Mouse (Mus musculus): ENCODE results near the gene Mindy1. TPM values are rescaled to one million over a fixed set of nuclear protein-coding genes. Genes with fewer than 3 reads are reported as not detected.
A peak's percentile ranks its signal among the peaks of the same experiment; 100 is the strongest.
"Not testable (repeated sequence)": the region's sequence is repeated elsewhere in the genome, so short reads cannot be mapped to it uniquely, and the experiment has no call there.

Gene Mindy1
- polyA plus RNA-seq, 1 experiment from 2014 or later = 37.8 TPM

- H3K4me3 ChIP-seq (replicated peaks; ENCODE audit: low read length) = no peak overlapping the region
- peaks cover 85% of the 10 kb centered on the region for H3K36me3 ChIP-seq (replicated peaks; ENCODE audit: control insufficient read depth, insufficient read depth)
- no peaks in the 10 kb centered on the region for H3K4me1 ChIP-seq (replicated peaks; ENCODE audit: control insufficient read depth, insufficient read depth, low read length)
- no peak overlapping the region for H3K9ac ChIP-seq
- no peak overlapping the region for H3K4me2 ChIP-seq (replicated peaks)
- DNase-seq (ENCODE audit: low spot score) = peak; percentile 21
- no peaks in the 10 kb centered on the region for H3K27me3 ChIP-seq (ENCODE audit: control insufficient read depth, insufficient read depth, low read length)
- no peak for ATAC-seq (ENCODE audit: low FRiP score)
- H3K27ac ChIP-seq = no peak overlapping the region
- H3K9me3 ChIP-seq (ENCODE audit: control insufficient read depth, low read length) = no peaks in the 10 kb centered on the region
- 93% methylated on average over 3 of the region's 3 CpGs for WGBS
Observed at GRCm38 (mm10) chr3:95323429-95323828, 42.3 kb downstream of the Mindy1 start.

- DNase-seq (ENCODE audit: low spot score) (peak; percentile 20), ATAC-seq (ENCODE audit: low FRiP score) (no peak)
- Histone ChIP-seq H3K36me3 (replicated peaks; ENCODE audit: control insufficient read depth, insufficient read depth) (peaks cover 97% of the 10 kb centered on the region), H3K4me1 (replicated peaks; ENCODE audit: control insufficient read depth, insufficient read depth, low read length) (no peaks in the 10 kb centered on the region), H3K27me3 (ENCODE audit: control insufficient read depth, insufficient read depth, low read length) (no peaks in the 10 kb centered on the region), H3K9ac (no peak overlapping the region), H3K4me3 (replicated peaks; ENCODE audit: low read length) (no peak overlapping the region), H3K27ac (no peak overlapping the region), H3K4me2 (replicated peaks) (no peak overlapping the region), H3K9me3 (ENCODE audit: control insufficient read depth, low read length) (no peaks in the 10 kb centered on the region)
- 93% methylated on average over 6 of the region's 6 CpGs for WGBS
Observed at GRCm38 (mm10) chr3:95324454-95325144, 43.5 kb downstream of the Mindy1 start.

DNA sequence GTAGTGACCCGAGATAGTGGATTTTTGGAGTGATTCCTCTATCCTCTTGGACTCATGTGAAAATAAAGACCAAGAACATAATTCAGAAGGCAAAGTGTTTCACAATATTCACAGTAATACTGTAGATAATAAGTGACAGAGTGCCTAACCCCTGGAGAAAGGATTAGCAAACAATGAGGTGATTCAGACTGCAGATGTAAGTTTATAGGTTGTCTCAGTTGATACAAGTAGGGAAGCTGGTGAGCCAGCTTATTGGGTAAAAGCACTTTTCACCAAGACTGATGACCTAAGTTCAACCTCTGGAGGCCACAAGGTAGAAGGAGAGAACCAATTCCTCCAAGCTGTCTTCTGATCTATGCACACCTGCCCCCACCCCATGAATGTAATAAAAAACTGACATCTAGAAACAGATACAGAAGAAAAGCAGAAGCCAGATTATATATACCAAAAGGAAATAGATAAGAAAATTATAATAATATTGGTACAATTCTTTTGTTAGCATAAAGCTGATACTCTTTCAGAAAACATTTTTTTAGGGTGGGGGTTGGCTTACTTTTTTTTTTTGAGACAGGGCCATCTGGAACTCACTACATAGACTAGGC is 47.8 kb downstream of the Mindy1 start:
- no peaks in the 10 kb centered on the region for H3K27me3 ChIP-seq (ENCODE audit: control insufficient read depth, insufficient read depth, low read length)
- no peaks in the 10 kb centered on the region for H3K4me1 ChIP-seq (replicated peaks; ENCODE audit: control insufficient read depth, insufficient read depth, low read length)
- ATAC-seq (ENCODE audit: low FRiP score) = no peak
- no peak overlapping the region for H3K4me3 ChIP-seq (replicated peaks; ENCODE audit: low read length)
- 89% methylated on average over 1 of the region's 1 CpGs for WGBS
- no peak overlapping the region for H3K4me2 ChIP-seq (replicated peaks)
- H3K36me3 ChIP-seq (replicated peaks; ENCODE audit: control insufficient read depth, insufficient read depth) = peaks cover 98% of the 10 kb centered on the region
- H3K27ac ChIP-seq = no peak overlapping the region
- H3K9me3 ChIP-seq (ENCODE audit: control insufficient read depth, low read length) = no peaks in the 10 kb centered on the region
- H3K9ac ChIP-seq = no peak overlapping the region
- DNase-seq (ENCODE audit: low spot score) = no peak

DNA sequence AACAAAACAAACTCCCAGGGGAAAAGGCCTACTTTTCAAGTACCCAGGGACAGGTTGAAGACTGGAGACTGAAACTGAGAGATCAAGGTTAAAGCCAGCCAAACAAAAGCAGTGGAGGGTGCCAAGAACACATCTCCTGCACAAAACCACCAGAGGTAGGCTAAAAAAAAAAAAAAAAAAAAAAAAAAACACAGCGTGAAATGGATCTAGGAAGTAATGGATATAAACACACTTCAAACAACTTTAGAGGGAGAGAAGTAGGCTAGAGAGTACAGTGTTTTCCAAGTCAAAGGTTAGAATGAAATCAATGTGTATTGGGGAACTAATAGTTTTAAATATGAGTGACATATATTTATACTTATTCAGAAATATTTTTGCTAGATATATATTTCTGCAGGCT is 50.4 kb downstream of the Mindy1 start:
- Histone ChIP-seq H3K9ac (no peak overlapping the region), H3K27ac (no peak overlapping the region), H3K4me3 (replicated peaks; ENCODE audit: low read length) (no peak overlapping the region), H3K36me3 (replicated peaks; ENCODE audit: control insufficient read depth, insufficient read depth) (peaks cover 97% of the 10 kb centered on the region), H3K4me2 (replicated peaks) (no peak overlapping the region), H3K4me1 (replicated peaks; ENCODE audit: control insufficient read depth, insufficient read depth, low read length) (no peaks in the 10 kb centered on the region), H3K27me3 (ENCODE audit: control insufficient read depth, insufficient read depth, low read length) (no peaks in the 10 kb centered on the region), H3K9me3 (ENCODE audit: control insufficient read depth, low read length) (no peaks in the 10 kb centered on the region)
- 89% methylated on average over 1 of the region's 1 CpGs for WGBS
- no peak for DNase-seq (ENCODE audit: low spot score)
- ATAC-seq (ENCODE audit: low FRiP score) = no peak

GRCm38 (mm10) chr3:95337345-95337744 is 56.2 kb downstream of the Mindy1 start:
- Histone ChIP-seq H3K9me3 (ENCODE audit: control insufficient read depth, low read length) (no peaks in the 10 kb centered on the region), H3K36me3 (replicated peaks; ENCODE audit: control insufficient read depth, insufficient read depth) (peaks cover 99% of the 10 kb centered on the region), H3K4me1 (replicated peaks; ENCODE audit: control insufficient read depth, insufficient read depth, low read length) (no peaks in the 10 kb centered on the region), H3K4me2 (replicated peaks) (no peak overlapping the region), H3K4me3 (replicated peaks; ENCODE audit: low read length) (no peak overlapping the region), H3K27me3 (ENCODE audit: control insufficient read depth, insufficient read depth, low read length) (no peaks in the 10 kb centered on the region), H3K27ac (no peak overlapping the region), H3K9ac (no peak overlapping the region)
- 94% methylated on average over 4 of the region's 4 CpGs for WGBS
- ATAC-seq (ENCODE audit: low FRiP score) (no peak), DNase-seq (ENCODE audit: low spot score) (no peak)

- DNase-seq (ENCODE audit: low spot score) (no peak), ATAC-seq (ENCODE audit: low FRiP score) (no peak)
- H3K4me1 ChIP-seq (replicated peaks; ENCODE audit: control insufficient read depth, insufficient read depth, low read length) = no peaks in the 10 kb centered on the region
- no peaks in the 10 kb centered on the region for H3K9me3 ChIP-seq (ENCODE audit: control insufficient read depth, low read length)
- WGBS = 94% methylated on average over 4 of the region's 4 CpGs
- no peak overlapping the region for H3K27ac ChIP-seq
- no peak overlapping the region for H3K4me2 ChIP-seq (replicated peaks)
- H3K4me3 ChIP-seq (replicated peaks; ENCODE audit: low read length) = no peak overlapping the region
- H3K36me3 ChIP-seq (replicated peaks; ENCODE audit: control insufficient read depth, insufficient read depth) = peaks cover 99% of the 10 kb centered on the region
- no peaks in the 10 kb centered on the region for H3K27me3 ChIP-seq (ENCODE audit: control insufficient read depth, insufficient read depth, low read length)
- H3K9ac ChIP-seq = no peak overlapping the region
Observed at GRCm38 (mm10) chr3:95338251-95338650, 57.1 kb downstream of the Mindy1 start.

- H3K9me3 ChIP-seq (ENCODE audit: control insufficient read depth, low read length); H3K27me3 ChIP-seq (ENCODE audit: control insufficient read depth, insufficient read depth, low read length); H3K4me3 ChIP-seq (replicated peaks; ENCODE audit: low read length); H3K9ac ChIP-seq; H3K4me2 ChIP-seq (replicated peaks); H3K4me1 ChIP-seq (replicated peaks; ENCODE audit: control insufficient read depth, insufficient read depth, low read length); ATAC-seq (ENCODE audit: low FRiP score); DNase-seq (ENCODE audit: low spot score); H3K27ac ChIP-seq: not testable (repeated sequence)
- H3K36me3 ChIP-seq (replicated peaks; ENCODE audit: control insufficient read depth, insufficient read depth) = peaks cover 95% of the 10 kb centered on the region
- WGBS = 93% methylated on average over 9 of the region's 9 CpGs
Observed at GRCm38 (mm10) chr3:95343356-95344000, 62.3 kb downstream of the Mindy1 start.

Other genes with a start within 250 kb of the Mindy1 start
- 238 and 248 TPM in 2 replicates for gene Psmd4, start 238.7 kb upstream of the Mindy1 start, polyA plus RNA-seq (2014; fragmentation: Nextera tagmentation; extraction: Ambion mirVana)
- gene Pip5k1a, start 174.4 kb upstream of the Mindy1 start, polyA plus RNA-seq (2014; fragmentation: Nextera tagmentation; extraction: Ambion mirVana) = 9.9 and 12.7 TPM in 2 replicates
- 148 and 150 TPM in 2 replicates for gene Vps72, start 170.3 kb upstream of the Mindy1 start, polyA plus RNA-seq (2014; fragmentation: Nextera tagmentation; extraction: Ambion mirVana)
- gene Tmod4, start 156.9 kb upstream of the Mindy1 start, polyA plus RNA-seq (2014; fragmentation: Nextera tagmentation; extraction: Ambion mirVana) = 0.61 and 1.7 TPM in 2 replicates
- 71.4 and 82.4 TPM in 2 replicates for gene Scnm1, start 147.3 kb upstream of the Mindy1 start, polyA plus RNA-seq (2014; fragmentation: Nextera tagmentation; extraction: Ambion mirVana)
- gene Lysmd1, start 147.3 kb upstream of the Mindy1 start, polyA plus RNA-seq (2014; fragmentation: Nextera tagmentation; extraction: Ambion mirVana) = 34.0 and 35.7 TPM in 2 replicates
- 2.3 and 2.7 TPM in 2 replicates for gene Tnfaip8l2, start 139.0 kb upstream of the Mindy1 start, polyA plus RNA-seq (2014; fragmentation: Nextera tagmentation; extraction: Ambion mirVana)
- 35.8 and 36.5 TPM in 2 replicates for gene Sema6c, start 120.9 kb upstream of the Mindy1 start, polyA plus RNA-seq (2014; fragmentation: Nextera tagmentation; extraction: Ambion mirVana)
- 3.0 and 3.9 TPM in 2 replicates for gene Gabpb2, start 63.4 kb upstream of the Mindy1 start, polyA plus RNA-seq (2014; fragmentation: Nextera tagmentation; extraction: Ambion mirVana)
- 65.0 and 70.1 TPM in 2 replicates for gene Cdc42se1, start 52.6 kb upstream of the Mindy1 start, polyA plus RNA-seq (2014; fragmentation: Nextera tagmentation; extraction: Ambion mirVana)
- gene Mllt11, start 49.2 kb upstream of the Mindy1 start, polyA plus RNA-seq (2014; fragmentation: Nextera tagmentation; extraction: Ambion mirVana) = 560 and 570 TPM in 2 replicates
- 0.16 TPM in 1 of 2 replicates, not detected in the other for gene Gm128, start 39.7 kb upstream of the Mindy1 start, polyA plus RNA-seq (2014; fragmentation: Nextera tagmentation; extraction: Ambion mirVana)
- 0.27 TPM in 1 of 2 replicates, not detected in the other for gene Bnipl, start 30.2 kb upstream of the Mindy1 start, polyA plus RNA-seq (2014; fragmentation: Nextera tagmentation; extraction: Ambion mirVana)
- 63.8 and 66.0 TPM in 2 replicates for gene Prune1, start 731 bp downstream of the Mindy1 start, polyA plus RNA-seq (2014; fragmentation: Nextera tagmentation; extraction: Ambion mirVana)
- 0.24 and 0.52 TPM in 2 replicates for gene Anxa9, start 25.8 kb downstream of the Mindy1 start, polyA plus RNA-seq (2014; fragmentation: Nextera tagmentation; extraction: Ambion mirVana)
- gene Cers2, start 33.4 kb downstream of the Mindy1 start, polyA plus RNA-seq (2014; fragmentation: Nextera tagmentation; extraction: Ambion mirVana) = 81.8 and 88.3 TPM in 2 replicates
- gene Setdb1, start 75.9 kb downstream of the Mindy1 start, polyA plus RNA-seq (2014; fragmentation: Nextera tagmentation; extraction: Ambion mirVana) = 47.6 and 54.2 TPM in 2 replicates
- not detected in 2 replicates for gene 4930558C23Rik, start 121.5 kb downstream of the Mindy1 start, polyA plus RNA-seq (2014; fragmentation: Nextera tagmentation; extraction: Ambion mirVana)
- 12.3 and 13.3 TPM in 2 replicates for gene Arnt, start 153.0 kb downstream of the Mindy1 start, polyA plus RNA-seq (2014; fragmentation: Nextera tagmentation; extraction: Ambion mirVana)
- 9.1 and 11.5 TPM in 2 replicates for gene Ctsk, start 217.9 kb downstream of the Mindy1 start, polyA plus RNA-seq (2014; fragmentation: Nextera tagmentation; extraction: Ambion mirVana)
- gene Ctss, start 245.4 kb downstream of the Mindy1 start, polyA plus RNA-seq (2014; fragmentation: Nextera tagmentation; extraction: Ambion mirVana) = 16.3 and 17.7 TPM in 2 replicates